Mouse (Mus musculus): ENCODE measurements around the gene Hoxb1. TPM values are rescaled to one million over a fixed set of nuclear protein-coding genes. Genes with fewer than 3 reads are reported as not detected.

Gene Hoxb1
- not detected for polyA plus RNA-seq (2021)

DNA sequence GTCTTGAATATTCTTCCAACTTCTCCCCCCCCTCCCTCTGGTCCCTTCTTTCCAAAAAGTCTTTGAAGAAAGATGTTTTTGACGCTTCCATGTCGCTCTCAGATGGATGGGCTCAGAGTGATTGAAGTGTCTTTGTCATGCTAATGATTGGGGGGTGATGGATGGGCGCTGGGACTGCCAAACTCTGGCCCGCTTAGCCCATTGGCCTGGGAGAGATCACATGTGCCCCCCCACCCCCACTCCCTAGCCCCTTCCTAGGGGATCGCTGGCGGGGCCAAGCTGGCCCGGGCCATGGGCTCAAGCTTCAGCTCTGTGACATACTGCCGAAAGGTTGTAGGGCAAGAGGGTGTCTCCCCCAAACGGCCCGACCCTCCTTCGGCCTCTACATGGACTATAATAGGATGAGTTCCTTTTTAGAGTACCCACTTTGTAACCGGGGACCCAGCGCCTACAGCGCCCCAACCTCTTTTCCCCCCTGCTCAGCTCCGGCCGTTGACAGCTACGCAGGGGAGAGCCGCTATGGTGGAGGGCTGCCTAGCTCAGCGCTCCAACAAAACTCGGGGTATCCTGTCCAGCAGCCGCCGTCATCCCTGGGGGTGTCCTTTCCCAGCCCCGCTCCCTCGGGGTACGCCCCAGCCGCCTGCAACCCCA is at the start of gene Hoxb1:
Gene Hoxb1, plus strand, starts transcription at position 312 of the 651 bp plus-strand sequence.
- in situ Hi-C loops (cut with MboI; ENCODE audit: low pct_unique_long_range_greater_than_20kb), result no loop called here
- DNase-seq (ENCODE audit: low read depth, low spot score) (no peak), ATAC-seq (no peak)
- TF ChIP-seq CTCF (IDR thresholded peaks at IDR 0.05), result no peak
- POLR2A ChIA-PET, result no interaction called here
- no peaks in the 10 kb centered on the region for H3K27me3 ChIP-seq
- CTCF ChIA-PET, result interaction anchor here (1.5 kb wide), 1 partner anchor 10 kb away, joined by 4 read pairs; no protein-coding TSS in a partner anchor

DNA sequence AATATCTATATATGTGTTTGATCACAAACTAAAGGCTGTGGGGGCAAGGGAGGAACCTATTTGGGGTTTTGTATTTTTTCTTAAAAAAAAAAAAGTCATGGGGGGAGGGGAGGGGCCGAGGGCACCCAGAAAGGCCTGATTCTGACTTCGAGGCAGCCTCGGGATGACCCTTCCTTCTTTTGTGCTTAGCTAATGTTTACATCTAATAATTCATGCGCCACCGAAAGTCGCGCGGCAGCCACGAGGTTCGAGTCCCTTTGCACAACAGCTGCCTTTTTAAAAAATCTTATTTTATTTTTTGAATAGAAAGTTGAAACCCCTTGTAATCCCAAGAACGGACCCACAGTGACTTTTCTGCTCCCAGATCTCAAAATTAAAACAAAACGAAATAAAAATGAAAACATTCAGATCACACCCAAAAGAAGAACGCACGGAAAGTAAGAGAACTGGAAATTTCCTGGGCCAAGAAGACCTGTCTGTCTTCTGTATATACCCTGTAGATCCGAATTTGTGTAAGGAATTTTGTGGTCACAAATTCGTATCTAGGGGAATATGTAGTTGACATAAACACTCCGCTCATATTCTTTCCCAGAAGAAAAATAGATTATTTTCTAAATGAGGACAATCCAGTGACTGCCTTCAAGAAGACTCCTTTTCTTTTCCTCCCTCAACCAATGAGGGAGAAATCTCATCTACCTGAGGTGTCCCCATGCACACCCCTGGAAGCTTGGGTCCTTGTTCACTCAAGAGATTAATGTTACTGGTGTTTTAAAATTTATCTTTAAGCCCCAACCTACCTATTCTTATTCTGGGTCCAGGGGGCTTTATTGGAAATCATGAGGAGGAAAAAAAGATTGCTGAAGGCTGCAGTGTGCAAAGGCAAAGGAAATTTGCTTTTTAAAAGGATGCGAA is 48.6 kb upstream of the Hoxb1 start:
- in situ Hi-C loops (cut with MboI; ENCODE audit: low pct_unique_long_range_greater_than_20kb), result no loop called here
- no peak for ATAC-seq
- ChIA-PET CTCF (interaction anchor here (0.9 to 3.7 kb wide), 6 partner anchors 15 to 419 kb away, joined by 3 to 16 read pairs (median 3); no protein-coding TSS in a partner anchor), POLR2A (interaction anchor here (0.7 to 32.9 kb wide), 10 partner anchors 12 to 238 kb away, joined by 3 to 1274 read pairs (median 5); partner anchors contain the start of genes Hoxb5, Hoxb6, Hoxb7 and Hoxb8)
- DNase-seq (ENCODE audit: low read depth, low spot score), result no peak
- no peaks in the 10 kb centered on the region for H3K27me3 ChIP-seq
- TF ChIP-seq CTCF (IDR thresholded peaks at IDR 0.05), result no peak

- in situ Hi-C loops (cut with MboI; ENCODE audit: low pct_unique_long_range_greater_than_20kb), result no loop called here
- ATAC-seq (no peak), DNase-seq (ENCODE audit: low read depth, low spot score) (no peak)
- TF ChIP-seq CTCF (IDR thresholded peaks at IDR 0.05), result no peak
- no peaks in the 10 kb centered on the region for H3K27me3 ChIP-seq
- POLR2A ChIA-PET, result interaction anchor here (0.6 to 32.9 kb wide), 9 partner anchors 19 to 226 kb away, joined by 3 to 1274 read pairs (median 5); partner anchors contain the start of genes Hoxb5, Hoxb6, Hoxb7 and Hoxb8
- CTCF ChIA-PET, result interaction anchor here (0.9 to 3.7 kb wide), 3 partner anchors 21 to 90 kb away, joined by 3 to 16 read pairs (median 3); no protein-coding TSS in a partner anchor
These were observed 47.8 kb upstream of the Hoxb1 start, which contains the start of gene Hoxb4 for GRCm38 (mm10) chr11:96317608-96318367. Hoxb4 (plus strand) TSS chr11:96318267.

DNA sequence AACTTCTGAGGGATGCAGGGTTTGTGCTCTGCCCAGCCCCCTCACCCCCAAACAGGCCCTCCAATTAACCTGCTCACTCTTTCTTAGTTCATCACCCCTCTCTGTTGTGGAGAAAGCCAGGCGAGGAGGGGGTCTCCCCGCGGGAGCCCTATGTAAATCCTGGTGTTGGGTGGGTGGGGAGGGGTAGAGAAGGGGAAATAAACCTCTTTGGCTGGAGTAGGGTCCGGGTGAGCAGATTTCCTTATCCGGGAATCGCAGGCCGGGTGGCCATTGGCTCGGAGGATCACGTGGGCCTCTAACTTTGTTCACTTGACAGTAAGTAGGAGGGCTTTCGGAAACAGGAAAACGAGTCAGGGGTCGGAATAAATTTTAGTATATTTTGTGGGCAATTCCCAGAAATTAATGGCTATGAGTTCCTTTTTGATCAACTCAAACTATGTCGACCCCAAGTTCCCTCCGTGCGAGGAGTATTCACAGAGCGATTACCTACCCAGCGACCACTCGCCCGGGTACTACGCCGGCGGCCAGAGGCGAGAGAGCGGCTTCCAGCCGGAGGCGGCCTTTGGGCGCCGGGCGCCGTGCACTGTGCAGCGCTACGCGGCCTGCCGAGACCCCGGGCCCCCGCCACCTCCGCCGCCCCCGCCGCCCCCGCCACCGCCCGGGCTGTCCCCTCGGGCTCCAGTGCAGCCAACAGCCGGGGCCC is 47.0 kb upstream of the Hoxb1 start:
- no peak for DNase-seq (ENCODE audit: low read depth, low spot score)
- no peak for ATAC-seq
- ChIA-PET CTCF (interaction anchor here (3.7 kb wide), 1 partner anchor 37 kb away, joined by 16 read pairs; no protein-coding TSS in a partner anchor), POLR2A (interaction anchor here (0.6 to 32.9 kb wide), 7 partner anchors 19 to 225 kb away, joined by 4 to 1274 read pairs (median 6); partner anchors contain the start of genes Hoxb5, Hoxb6, Hoxb7 and Hoxb8)
- no peaks in the 10 kb centered on the region for H3K27me3 ChIP-seq
- in situ Hi-C loops (cut with MboI; ENCODE audit: low pct_unique_long_range_greater_than_20kb), result no loop called here
- no peak for TF ChIP-seq CTCF (IDR thresholded peaks at IDR 0.05)

- POLR2A ChIA-PET, result interaction anchor here (0.9 to 8.5 kb wide), 3 partner anchors 12 to 421 kb away, joined by 3 to 92 read pairs (median 28); partner anchors contain the start of gene Hoxb5
- peak; percentile 31 for ATAC-seq
These were observed 46.3 kb upstream of the Hoxb1 start for GRCm38 (mm10) chr11:96319071-96319902.

DNA sequence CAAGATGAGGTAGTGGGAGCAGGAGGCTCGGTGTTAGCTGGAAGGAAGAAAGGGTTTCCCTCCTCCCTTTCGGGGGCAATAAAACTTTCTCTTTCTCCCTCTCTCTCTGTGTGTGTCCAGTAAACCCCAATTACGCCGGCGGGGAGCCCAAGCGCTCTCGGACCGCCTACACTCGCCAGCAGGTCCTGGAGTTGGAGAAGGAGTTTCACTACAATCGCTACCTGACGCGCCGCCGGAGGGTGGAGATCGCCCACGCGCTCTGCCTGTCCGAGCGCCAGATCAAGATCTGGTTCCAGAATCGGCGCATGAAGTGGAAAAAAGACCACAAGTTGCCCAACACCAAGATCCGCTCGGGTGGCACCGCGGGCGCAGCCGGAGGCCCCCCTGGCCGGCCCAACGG is 45.6 kb upstream of the Hoxb1 start:
- ATAC-seq (peak; percentile 4), DNase-seq (ENCODE audit: low read depth, low spot score) (no peak)
- ChIA-PET CTCF (no interaction called here), POLR2A (interaction anchor here (0.9 to 8.5 kb wide), 3 partner anchors 12 to 420 kb away, joined by 3 to 92 read pairs (median 28); partner anchors contain the start of gene Hoxb5)
- in situ Hi-C loops (cut with MboI; ENCODE audit: low pct_unique_long_range_greater_than_20kb), result no loop called here
- TF ChIP-seq CTCF (IDR thresholded peaks at IDR 0.05), result no peak
- H3K27me3 ChIP-seq, result no peaks in the 10 kb centered on the region

More at GRCm38 (mm10) chr11:96319071-96319902, 46.3 kb upstream of the Hoxb1 start:
- peak; percentile 81 for DNase-seq (ENCODE audit: low read depth, low spot score)
- TF ChIP-seq CTCF (IDR thresholded peaks at IDR 0.05), result no peak
- in situ Hi-C loops (cut with MboI; ENCODE audit: low pct_unique_long_range_greater_than_20kb), result no loop called here
- no peaks in the 10 kb centered on the region for H3K27me3 ChIP-seq
- CTCF ChIA-PET, result no interaction called here

- ATAC-seq (no peak), DNase-seq (ENCODE audit: low read depth, low spot score) (no peak)
- ChIA-PET CTCF (interaction anchor here (0.9 kb wide), 1 partner anchor 11 kb away, joined by 3 read pairs; no protein-coding TSS in a partner anchor), POLR2A (interaction anchor here (0.7 to 8.5 kb wide), 5 partner anchors 13 to 419 kb away, joined by 3 to 92 read pairs (median 13); partner anchors contain the start of gene Hoxb5)
- in situ Hi-C loops (cut with MboI; ENCODE audit: low pct_unique_long_range_greater_than_20kb), result no loop called here
- no peak for TF ChIP-seq CTCF (IDR thresholded peaks at IDR 0.05)
- H3K27me3 ChIP-seq, result no peaks in the 10 kb centered on the region
These were observed 44.9 kb upstream of the Hoxb1 start for GRCm38 (mm10) chr11:96320688-96321087.

GRCm38 (mm10) chr11:96321846-96322245 is 43.7 kb upstream of the Hoxb1 start:
- DNase-seq (ENCODE audit: low read depth, low spot score), result no peak
- no peak for TF ChIP-seq CTCF (IDR thresholded peaks at IDR 0.05)
- in situ Hi-C loops (cut with MboI; ENCODE audit: low pct_unique_long_range_greater_than_20kb), result no loop called here
- ChIA-PET POLR2A (interaction anchor here (0.6 to 8.5 kb wide), 14 partner anchors 10 to 352 kb away, joined by 3 to 92 read pairs (median 5); partner anchors contain the start of genes Hoxb5 and Hoxb7), CTCF (interaction anchor here (1.1 to 2.6 kb wide), 4 partner anchors 9 to 299 kb away, joined by 4 to 6 read pairs (median 4); no protein-coding TSS in a partner anchor)
- ATAC-seq, result no peak
- H3K27me3 ChIP-seq, result no peaks in the 10 kb centered on the region
